Mouse (Mus musculus) hindbrain, embryonic 12.5 days (tissue): ENCODE measurements at regions not wholly inside any gene's neighbourhood (a gene's known extent, or its start where the extent isn't known, plus 50 kb on each side); places are given as distances from the start of the nearest gene placed in this dataset.
"Not testable (repeated sequence)": the region's sequence is repeated elsewhere in the genome, so short reads cannot be mapped to it uniquely, and the experiment has no call there.

ENCODE experiments used
- ATAC-seq: fragments of 200-750 bp; cut with Nextera tagmentation; 2 replicates; pipeline ENCODE4 v1.8.0; 2017; ENCODE audit warnings: moderate TSS enrichment; ENCODE audit not compliant: low FRiP score
- H3K27ac ChIP-seq: fragments of 300-500 bp; sonication (generic); 2 replicates; pipeline ENCODE4 v1.5.1; 2016; ENCODE audit warnings: mild to moderate bottlenecking
- H3K27me3 ChIP-seq: fragments of 300-500 bp; sonication (generic); 2 replicates; pipeline ENCODE4 v1.6.1; 2016; ENCODE audit warnings: mild to moderate bottlenecking
- H3K36me3 ChIP-seq: fragments of 300-500 bp; sonication (generic); 2 replicates; pipeline ENCODE4 v1.6.1; 2016; ENCODE audit warnings: mild to moderate bottlenecking
- H3K4me1 ChIP-seq: fragments of 300-500 bp; sonication (generic); 2 replicates; pipeline ENCODE4 v1.6.1; 2016
- H3K4me2 ChIP-seq: fragments of 300-500 bp; sonication (generic); replicated peaks from 2 replicates; pipeline ENCODE4 v1.6.1; 2016; ENCODE audit warnings: mild to moderate bottlenecking
- H3K4me3 ChIP-seq: fragments of 300-500 bp; sonication (generic); 2 replicates; pipeline ENCODE4 v1.5.1; 2016; ENCODE audit warnings: mild to moderate bottlenecking
- H3K9ac ChIP-seq: fragments of 300-500 bp; sonication (generic); 2 replicates; pipeline ENCODE4 v1.6.1; 2016; ENCODE audit warnings: mild to moderate bottlenecking, moderate library complexity
- H3K9me3 ChIP-seq: fragments of 300-500 bp; sonication (generic); replicated peaks from 2 replicates; pipeline ENCODE4 v1.6.1; 2016; ENCODE audit warnings: mild to moderate bottlenecking
- WGBS: fragments of 180-500 bp; shearing (Covaris S2); methylation state at CpG from one replicate; pipeline ENCODE4 v1.1.7; 2016; 5-methylcytosine and 5-hydroxymethylcytosine counted together

- Histone ChIP-seq H3K4me3 (no peak overlapping the region), H3K4me2 (no peak overlapping the region), H3K9me3 (no peaks in the 10 kb centered on the region), H3K27ac (no peak overlapping the region), H3K36me3 (no peaks in the 10 kb centered on the region), H3K27me3 (peaks cover 40% of the 10 kb centered on the region), H3K4me1 (peaks cover 34% of the 10 kb centered on the region), H3K9ac (no peak overlapping the region)
- 0 out of 2 replicates have a peak, but pooled peaks have one; percentile 26 for ATAC-seq
- 75% methylated on average over 6 of the region's 6 CpGs for WGBS
These were observed 153.6 kb downstream of the Kif26a start for GRCm38 (mm10) chr12:112299603-112300002.

- no peaks in the 10 kb centered on the region for H3K9me3 ChIP-seq
- WGBS: 85% methylated on average over 4 of the region's 4 CpGs
- peaks cover 40% of the 10 kb centered on the region for H3K27me3 ChIP-seq
- H3K4me1 ChIP-seq: peaks cover 34% of the 10 kb centered on the region
- H3K27ac ChIP-seq: no peak overlapping the region
- no peak overlapping the region for H3K4me3 ChIP-seq
- H3K4me2 ChIP-seq: no peak overlapping the region
- ATAC-seq: no peak
- no peaks in the 10 kb centered on the region for H3K36me3 ChIP-seq
- H3K9ac ChIP-seq: no peak overlapping the region
These were observed 154.1 kb downstream of the Kif26a start for GRCm38 (mm10) chr12:112300125-112300524.

GRCm38 (mm10) chr12:112301411-112301891 lies 155.4 kb downstream of the Kif26a start:
- Histone ChIP-seq H3K36me3 (no peaks in the 10 kb centered on the region), H3K4me3 (no peak overlapping the region), H3K27ac (no peak overlapping the region), H3K27me3 (peaks cover 41% of the 10 kb centered on the region), H3K9me3 (no peaks in the 10 kb centered on the region), H3K4me2 (peak overlapping the region; percentile 33), H3K9ac (no peak overlapping the region), H3K4me1 (peaks cover 34% of the 10 kb centered on the region)
- WGBS: 8% methylated on average over 13 of the region's 13 CpGs
- ATAC-seq: no peak

- H3K27me3 ChIP-seq: peaks cover 44% of the 10 kb centered on the region
- H3K9me3 ChIP-seq: no peaks in the 10 kb centered on the region
- peak overlapping the region; percentile 33 for H3K4me2 ChIP-seq
- WGBS: 6% methylated on average over 8 of the region's 8 CpGs
- ATAC-seq: peak; percentile 53
- H3K4me1 ChIP-seq: peaks cover 34% of the 10 kb centered on the region
- H3K27ac ChIP-seq: no peak overlapping the region
- no peak overlapping the region for H3K9ac ChIP-seq
- no peaks in the 10 kb centered on the region for H3K36me3 ChIP-seq
- H3K4me3 ChIP-seq: no peak overlapping the region
These were observed 155.9 kb downstream of the Kif26a start for GRCm38 (mm10) chr12:112301929-112302328.

- no peak for ATAC-seq
- WGBS: 69% methylated on average over 7 of the region's 7 CpGs
- Histone ChIP-seq H3K9ac (no peak overlapping the region), H3K36me3 (no peaks in the 10 kb centered on the region), H3K27ac (no peak overlapping the region), H3K4me1 (peaks cover 28% of the 10 kb centered on the region), H3K4me3 (no peak overlapping the region), H3K9me3 (no peaks in the 10 kb centered on the region), H3K27me3 (peaks cover 21% of the 10 kb centered on the region), H3K4me2 (no peak overlapping the region)
These were observed 160.2 kb downstream of the Kif26a start for GRCm38 (mm10) chr12:112306208-112306607.

GRCm38 (mm10) chr12:112308016-112308415 lies 162.0 kb downstream of the Kif26a start:
- H3K27me3 ChIP-seq: peaks cover 11% of the 10 kb centered on the region
- no peak overlapping the region for H3K4me2 ChIP-seq
- no peaks in the 10 kb centered on the region for H3K9me3 ChIP-seq
- peaks cover 15% of the 10 kb centered on the region for H3K4me1 ChIP-seq
- H3K27ac ChIP-seq: no peak overlapping the region
- H3K36me3 ChIP-seq: no peaks in the 10 kb centered on the region
- ATAC-seq: no peak
- no peak overlapping the region for H3K9ac ChIP-seq
- no peak overlapping the region for H3K4me3 ChIP-seq

- ATAC-seq, H3K27me3 ChIP-seq, H3K9me3 ChIP-seq, H3K4me2 ChIP-seq, H3K36me3 ChIP-seq, H3K9ac ChIP-seq, H3K4me3 ChIP-seq, H3K27ac ChIP-seq: not testable (repeated sequence)
- 91% methylated on average over 13 of the region's 13 CpGs for WGBS
- peaks cover 15% of the 10 kb centered on the region for H3K4me1 ChIP-seq
These were observed 163.1 kb downstream of the Kif26a start for GRCm38 (mm10) chr12:112309096-112309495.

GRCm38 (mm10) chr12:112309781-112310180 lies 163.8 kb downstream of the Kif26a start:
- H3K9ac ChIP-seq: no peak overlapping the region
- no peak for ATAC-seq
- no peak overlapping the region for H3K27ac ChIP-seq
- H3K4me1 ChIP-seq: peaks cover 15% of the 10 kb centered on the region
- H3K36me3 ChIP-seq: no peaks in the 10 kb centered on the region
- no peak overlapping the region for H3K4me2 ChIP-seq
- WGBS: 88% methylated on average over 10 of the region's 10 CpGs
- peaks cover 4% of the 10 kb centered on the region; the same call in 1 of the 2 replicates for H3K27me3 ChIP-seq
- no peaks in the 10 kb centered on the region for H3K9me3 ChIP-seq
- H3K4me3 ChIP-seq: no peak overlapping the region

- H3K9ac ChIP-seq: no peak overlapping the region
These were observed 164.7 kb downstream of the Kif26a start for GRCm38 (mm10) chr12:112310661-112311060.

GRCm38 (mm10) chr12:112314781-112315180 lies 168.8 kb downstream of the Kif26a start:
- Histone ChIP-seq H3K9ac (no peak overlapping the region), H3K4me1 (peaks cover 14% of the 10 kb centered on the region), H3K27ac (no peak overlapping the region), H3K4me2 (no peak overlapping the region), H3K9me3 (peaks cover 9% of the 10 kb centered on the region), H3K27me3 (peaks cover 8% of the 10 kb centered on the region), H3K4me3 (no peak overlapping the region), H3K36me3 (no peaks in the 10 kb centered on the region)
- ATAC-seq: no peak
- 91% methylated on average over 5 of the region's 5 CpGs for WGBS

More at GRCm38 (mm10) chr12:112310661-112311060, 164.7 kb downstream of the Kif26a start:
- no peak overlapping the region for H3K4me2 ChIP-seq
- 0 out of 2 replicates have a peak, but pooled peaks cover 4% of the 10 kb centered on the region for H3K27me3 ChIP-seq
- 0 out of 2 replicates have a peak overlapping the region, but pooled peaks have one; percentile 5 for H3K27ac ChIP-seq
- no peaks in the 10 kb centered on the region for H3K36me3 ChIP-seq
- H3K4me3 ChIP-seq: no peak overlapping the region
- H3K4me1 ChIP-seq: peaks cover 15% of the 10 kb centered on the region
- ATAC-seq: peak; percentile 64
- H3K9me3 ChIP-seq: peaks cover 8% of the 10 kb centered on the region
- WGBS: 73% methylated on average over 10 of the region's 10 CpGs

GRCm38 (mm10) chr12:112317191-112317590 lies 171.2 kb downstream of the Kif26a start:
- Histone ChIP-seq H3K9me3 (peaks cover 9% of the 10 kb centered on the region), H3K4me3 (no peak overlapping the region), H3K9ac (no peak overlapping the region), H3K27ac (no peak overlapping the region), H3K27me3 (peaks cover 9% of the 10 kb centered on the region), H3K4me2 (no peak overlapping the region), H3K36me3 (no peaks in the 10 kb centered on the region), H3K4me1 (no peaks in the 10 kb centered on the region; the same call in 1 of the 2 replicates)
- WGBS: 91% methylated on average over 9 of the region's 9 CpGs
- ATAC-seq: no peak

GRCm38 (mm10) chr12:112318461-112318860 lies 170.8 kb upstream of the A530016L24Rik start:
- H3K9me3 ChIP-seq: peaks cover 9% of the 10 kb centered on the region
- H3K9ac ChIP-seq: no peak overlapping the region
- ATAC-seq: no peak
- H3K4me2 ChIP-seq: no peak overlapping the region
- H3K27ac ChIP-seq: no peak overlapping the region
- WGBS: 74% methylated on average over 5 of the region's 5 CpGs
- H3K36me3 ChIP-seq: no peaks in the 10 kb centered on the region
- no peak overlapping the region for H3K4me3 ChIP-seq
- peaks cover 9% of the 10 kb centered on the region for H3K27me3 ChIP-seq
- no peaks in the 10 kb centered on the region; the same call in 1 of the 2 replicates for H3K4me1 ChIP-seq

- no peaks in the 10 kb centered on the region for H3K36me3 ChIP-seq
- no peak overlapping the region for H3K27ac ChIP-seq
- H3K4me3 ChIP-seq: no peak overlapping the region
- no peaks in the 10 kb centered on the region for H3K9me3 ChIP-seq
- ATAC-seq: no peak
- peaks cover 3% of the 10 kb centered on the region; the same call in 1 of the 2 replicates for H3K4me1 ChIP-seq
- H3K27me3 ChIP-seq: peaks cover 23% of the 10 kb centered on the region
- no peak overlapping the region for H3K9ac ChIP-seq
- no peak overlapping the region for H3K4me2 ChIP-seq
- WGBS: 93% methylated on average over 2 of the region's 2 CpGs
These were observed 167.1 kb upstream of the A530016L24Rik start for GRCm38 (mm10) chr12:112322196-112322595.
